Mouse (Mus musculus) large intestine, adult 2 months (tissue): ENCODE results near the gene Psmb11. TPM values are rescaled to one million over a fixed set of nuclear protein-coding genes. Genes with fewer than 3 reads are reported as not detected.

Experiments
- DNase-seq: peaks from one replicate; pipeline ENCODE4 v3.0.0-alpha.2; 2012; ENCODE audit warnings: low read depth, low spot score
- WGBS: fragments of 180-500 bp; shearing (Covaris S2); methylation state at CpG from one replicate; pipeline ENCODE4 v1.1.7; 2018; 5-methylcytosine and 5-hydroxymethylcytosine counted together
- polyA plus RNA-seq: library from polyadenylated mRNA; depleted of rRNA; stranded (reverse); fragments of >200 nt; gene quantifications from 2 replicates; pipeline ENCODE4 v1.2.3, GENCODE M21; 2012

The Psmb11 gene
- polyA plus RNA-seq, 1 experiment, result not detected

- DNase-seq, result no peak
- WGBS, result 46% methylated on average over 8 of the region's 8 CpGs
Measured at GRCm38 (mm10) chr14:54636954-54637353, 15.7 kb downstream of the Psmb11 start.

- 75% methylated on average over 5 of the region's 5 CpGs for WGBS
- DNase-seq, result no peak
Measured at GRCm38 (mm10) chr14:54638210-54638609, 17.0 kb downstream of the Psmb11 start.

- DNase-seq, result no peak
Measured at GRCm38 (mm10) chr14:54640121-54640520, 18.9 kb downstream of the Psmb11 start.

GRCm38 (mm10) chr14:54640946-54641304 lies 19.7 kb downstream of the Psmb11 start, which contains the start of gene Gm17606:
Gene Gm17606 (plus strand): TSS chr14:54640952.
- no peak for DNase-seq
- 1% methylated on average over 21 of the region's 28 CpGs for WGBS

More at GRCm38 (mm10) chr14:54640121-54640520, 18.9 kb downstream of the Psmb11 start:
- WGBS, result 56% methylated on average over 4 of the region's 4 CpGs

GRCm38 (mm10) chr14:54641305-54641969 lies 20.2 kb downstream of the Psmb11 start, which contains the start of gene Cdh24:
Gene Cdh24 (minus strand): TSS chr14:54641364.
- peak; percentile 54 for DNase-seq
- under 1% methylated on average over 47 of the region's 52 CpGs for WGBS

- DNase-seq, result no peak
- WGBS, result 85% methylated on average over 25 of the region's 25 CpGs
Measured at GRCm38 (mm10) chr14:54642224-54642944, 21.2 kb downstream of the Psmb11 start.

GRCm38 (mm10) chr14:54643011-54643410 lies 21.8 kb downstream of the Psmb11 start:
- 84% methylated on average over 2 of the region's 2 CpGs for WGBS
- DNase-seq, result no peak

GRCm38 (mm10) chr14:54644294-54644693 lies 23.1 kb downstream of the Psmb11 start:
- WGBS, result 85% methylated on average over 9 of the region's 9 CpGs
- DNase-seq, result no peak

- no peak for DNase-seq
- WGBS, result 92% methylated on average over 17 of the region's 17 CpGs
Measured at GRCm38 (mm10) chr14:54646455-54646854, 25.2 kb downstream of the Psmb11 start.

- no peak for DNase-seq
- 88% methylated on average over 8 of the region's 8 CpGs for WGBS
Measured at GRCm38 (mm10) chr14:54646898-54647636, 25.8 kb downstream of the Psmb11 start.

- DNase-seq, result no peak
- WGBS, result 75% methylated on average over 4 of the region's 4 CpGs
Measured at GRCm38 (mm10) chr14:54647900-54648299, 26.7 kb downstream of the Psmb11 start.

GRCm38 (mm10) chr14:54650621-54651454 lies 29.6 kb downstream of the Psmb11 start:
- 39% methylated on average over 23 of the region's 23 CpGs for WGBS
- DNase-seq, result peak; percentile 77

GRCm38 (mm10) chr14:54651556-54651955 lies 30.3 kb downstream of the Psmb11 start:
- no peak for DNase-seq
- WGBS, result 78% methylated on average over 4 of the region's 4 CpGs

- no peak for DNase-seq
- WGBS, result 0% methylated on average over 7 of the region's 7 CpGs
Measured at GRCm38 (mm10) chr14:54652787-54653186, 31.6 kb downstream of the Psmb11 start.

- no peak for DNase-seq
- 3% methylated on average over 12 of the region's 12 CpGs for WGBS
Measured at GRCm38 (mm10) chr14:54653496-54653895, 32.3 kb downstream of the Psmb11 start.

GRCm38 (mm10) chr14:54660009-54660408 lies 38.8 kb downstream of the Psmb11 start:
- WGBS, result 85% methylated on average over 2 of the region's 2 CpGs
- no peak for DNase-seq

- no peak for DNase-seq
- WGBS, result 91% methylated on average over 10 of the region's 10 CpGs
Measured at GRCm38 (mm10) chr14:54664477-54665222, 43.4 kb downstream of the Psmb11 start.

- 66% methylated on average over 4 of the region's 4 CpGs for WGBS
- DNase-seq, result no peak
Measured at GRCm38 (mm10) chr14:54669381-54669780, 48.1 kb downstream of the Psmb11 start.

- no peak for DNase-seq
- WGBS, result 47% methylated on average over 2 of the region's 2 CpGs
Measured at GRCm38 (mm10) chr14:54674317-54674716, 53.1 kb downstream of the Psmb11 start.
